Mouse (Mus musculus) layer of hippocampus, adult 6 months (tissue): ENCODE data around the gene Rgs14. TPM values are rescaled to one million over a fixed set of nuclear protein-coding genes. Genes with fewer than 3 reads are reported as not detected.

Source experiments
- long read RNA-seq, 2 experiments: library from polyadenylated mRNA; unstranded; transcript quantifications; one replicate each; pipeline ENCODE4 v2.0.0; 2019 to 2020
- polyA plus RNA-seq: library from polyadenylated mRNA; unstranded; fragments of <200 nt; fragmentation: Nextera tagmentation; gene quantifications from 2 replicates; pipeline ENCODE4 v1.2.3, GENCODE M21; 2021

Gene Rgs14
- 82.4 and 84.1 TPM in 2 replicates for polyA plus RNA-seq
- long read RNA-seq, experiment 1, partial matches to known transcripts, result 22 of 44 reads
- long read RNA-seq, experiment 1, other reads (novel, unspliced or antisense), result 21 of 44 reads
- long read RNA-seq, experiment 2, partial matches to known transcripts, result 14 of 40 reads
- long read RNA-seq, experiment 2, other reads (novel, unspliced or antisense), result 25 of 40 reads

DNA sequence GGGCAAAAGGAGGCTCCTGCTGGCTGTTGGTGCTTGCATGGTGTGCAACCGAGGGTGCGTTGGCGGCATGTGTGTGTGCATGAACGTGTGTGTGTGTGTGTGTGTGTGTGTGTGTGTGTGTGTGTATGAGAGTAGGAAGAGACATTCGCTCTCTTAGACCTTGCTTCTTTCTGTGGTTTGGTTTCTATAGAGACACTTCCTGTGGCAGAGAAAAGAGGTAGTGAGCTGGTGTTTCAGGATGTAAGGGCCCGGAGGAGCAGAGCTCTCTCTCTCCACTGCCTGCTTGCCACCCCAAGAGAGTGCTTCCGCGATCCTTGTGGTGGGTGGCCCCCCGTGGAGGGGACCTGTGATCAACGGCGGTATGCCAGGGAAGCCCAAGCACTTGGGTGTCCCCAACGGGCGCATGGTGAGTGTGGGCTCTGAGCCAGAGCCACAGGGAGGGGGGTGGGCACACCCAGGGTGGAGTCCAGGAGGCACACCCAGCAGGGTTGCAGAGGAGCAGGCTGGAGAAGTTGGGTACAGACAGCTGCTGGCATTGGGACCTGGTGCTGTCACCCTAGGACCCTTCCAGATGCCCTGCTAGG, at the start of gene Rgs14:
Rgs14 (plus strand) TSS at position 202 of the 584 bp plus-strand sequence.

DNA sequence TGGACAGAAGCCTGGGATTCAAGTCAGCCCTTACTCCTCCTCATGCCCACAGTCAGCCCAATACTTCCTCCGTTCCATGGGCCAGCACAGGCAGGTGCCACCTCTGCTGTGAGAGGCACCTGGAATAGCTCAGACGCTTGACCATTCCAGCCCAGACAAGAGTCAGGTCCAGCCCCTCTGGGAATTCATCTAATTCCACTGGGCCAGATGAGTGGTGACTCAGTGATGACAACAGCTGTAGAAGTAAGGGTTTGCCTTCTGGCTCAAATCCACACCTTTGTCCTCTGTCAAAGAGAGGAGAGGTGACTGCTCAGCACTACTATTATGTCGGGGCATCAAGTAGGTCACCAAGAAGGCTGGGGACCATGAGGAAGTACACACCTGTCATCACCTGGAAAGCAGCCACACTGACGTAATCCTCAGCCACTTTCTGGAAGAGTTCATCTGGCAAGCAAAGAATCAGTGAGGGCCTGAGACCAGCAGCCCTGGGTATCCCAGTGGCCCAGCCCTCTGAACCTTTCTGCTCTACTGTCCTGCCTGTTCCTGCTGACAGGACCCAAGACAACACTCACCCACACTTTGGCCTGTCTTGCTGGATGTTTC, 49.5 kb upstream of the Rgs14 start, which contains the start of gene Prelid1:
Prelid1 (plus strand) TSS at position 570 of the 603 bp plus-strand sequence.

GRCm38 (mm10) chr13:55321434-55322129, 48.0 kb upstream of the Rgs14 start, which contains the start of gene Rab24:
Rab24 (minus strand) TSS chr13:55321946.

DNA sequence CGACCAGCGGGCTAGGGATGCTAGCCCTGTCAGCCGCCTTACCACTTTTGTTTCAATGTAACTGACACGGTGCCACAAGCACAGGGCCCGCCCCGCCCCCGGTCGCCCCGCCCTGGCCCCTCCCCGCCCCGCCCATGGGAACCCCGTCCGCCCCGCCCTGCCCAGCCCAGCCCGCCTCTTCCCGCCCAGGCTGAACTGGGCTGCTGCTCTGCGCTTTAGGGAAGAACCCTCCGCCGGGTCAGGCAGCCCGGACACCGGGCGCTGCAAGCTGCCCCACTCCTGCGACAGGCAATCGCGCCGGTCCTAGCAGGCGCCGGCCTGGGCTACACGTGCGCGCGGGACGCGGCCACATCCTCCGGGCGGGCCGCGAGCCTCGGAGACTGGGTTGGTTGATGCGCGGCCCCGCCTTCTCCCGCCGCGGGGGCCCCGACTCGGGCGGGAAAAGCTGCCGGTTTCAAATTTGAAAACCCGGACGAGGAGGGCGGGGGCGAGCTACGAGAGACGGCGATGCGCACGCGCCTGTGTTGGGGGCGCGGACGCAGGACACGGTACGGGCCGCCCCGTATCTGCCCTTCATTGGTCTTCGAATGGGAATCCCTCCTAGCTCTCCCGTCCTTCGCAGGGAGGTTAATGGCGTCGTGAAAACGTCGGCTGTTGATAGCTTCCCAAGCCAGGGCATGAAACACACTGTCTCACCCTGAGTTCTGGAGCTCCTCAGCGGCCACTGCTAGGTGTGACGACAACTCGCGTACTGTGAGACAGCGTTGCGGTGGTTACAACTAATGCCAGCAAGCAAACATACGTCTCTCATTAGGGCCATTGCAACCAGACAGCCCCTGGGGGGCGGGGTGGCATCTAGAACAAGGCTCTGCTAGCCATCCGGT, 39.6 kb upstream of the Rgs14 start, which contains the start of gene Mxd3:
Mxd3 (minus strand) TSS at position 141 of the 884 bp plus-strand sequence.

DNA sequence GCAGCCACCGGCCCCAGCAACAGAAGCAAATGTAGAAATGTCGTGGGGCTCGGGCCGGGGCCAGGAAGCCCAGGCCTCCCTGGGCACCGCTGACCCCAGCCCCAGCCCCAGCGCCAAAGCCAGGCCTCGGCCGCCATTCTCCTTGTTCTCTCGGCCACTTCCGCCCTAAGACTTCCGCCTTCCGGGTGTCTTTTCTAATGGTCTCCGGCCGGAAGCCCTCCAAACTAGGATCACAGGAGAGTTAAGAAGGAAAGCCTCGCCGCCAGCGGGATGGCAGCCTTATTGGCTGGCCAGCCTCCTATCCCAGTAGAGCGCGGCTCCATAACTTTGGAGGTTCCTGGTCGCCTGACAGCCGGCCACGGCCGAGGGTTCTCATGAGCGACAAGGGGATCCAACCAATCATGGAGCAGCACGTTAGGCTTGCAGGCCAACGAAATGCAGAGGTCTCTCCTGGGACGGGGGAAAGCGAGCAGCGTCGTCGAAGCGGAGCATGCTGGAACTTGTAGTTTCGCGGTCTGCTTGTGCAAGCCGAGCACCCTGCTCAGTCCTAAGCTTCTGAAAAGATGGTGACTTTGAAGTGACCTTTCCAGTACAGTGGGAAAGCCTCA, 7.0 kb upstream of the Rgs14 start, which contains the start of gene Lman2:
Lman2 (minus strand) TSS at position 331 of the 608 bp plus-strand sequence.

DNA sequence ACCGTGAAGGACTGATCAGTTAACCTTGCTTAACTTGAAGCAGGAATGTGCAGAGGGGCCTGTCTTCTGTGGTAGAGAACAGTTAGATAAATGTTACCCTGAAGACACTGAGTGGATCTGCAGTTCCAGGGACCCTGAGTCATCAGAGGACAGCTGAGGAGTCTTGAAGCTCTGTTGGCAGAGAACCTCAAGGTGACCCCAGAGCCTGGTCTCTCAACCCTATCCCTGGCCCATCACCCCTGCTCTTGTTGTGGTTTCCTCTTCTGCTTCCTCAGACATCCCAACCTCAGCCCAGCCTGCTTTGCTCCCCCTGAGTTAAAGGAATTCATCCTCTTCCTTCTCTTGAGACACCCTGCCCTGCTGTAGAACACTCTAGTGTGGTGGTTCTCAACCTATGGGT, 28.6 kb downstream of the Rgs14 start, which contains the start of gene Slc34a1:
Slc34a1 (plus strand) TSS at position 100 of the 400 bp plus-strand sequence.

GRCm38 (mm10) chr13:55414743-55415380, 45.3 kb downstream of the Rgs14 start, which contains the start of gene Pfn3:
Pfn3 (minus strand) TSS chr13:55415232.

GRCm38 (mm10) chr13:55426613-55427012, 57.1 kb downstream of the Rgs14 start, which contains the start of gene F12:
F12 (minus strand) TSS chr13:55426793.

Other genes starting within 250 kb of the Rgs14 start
- not detected in 2 replicates for gene Gm17617, start 236.2 kb upstream of the Rgs14 start, polyA plus RNA-seq
- 0.18 TPM in 1 of 2 replicates, not detected in the other for gene Fgfr4, start 217.1 kb upstream of the Rgs14 start, polyA plus RNA-seq
- 23.9 and 24.2 TPM in 2 replicates for gene Nsd1, start 159.9 kb upstream of the Rgs14 start, polyA plus RNA-seq
- 186 and 202 TPM in 2 replicates for gene Prelid1, start 49.2 kb upstream of the Rgs14 start, polyA plus RNA-seq
- 98.9 and 112 TPM in 2 replicates for gene Rab24, start 47.8 kb upstream of the Rgs14 start, polyA plus RNA-seq
- gene Mxd3, start 39.9 kb upstream of the Rgs14 start, polyA plus RNA-seq, result 0.82 and 1.2 TPM in 2 replicates
- 34.0 and 39.1 TPM in 2 replicates for gene Lman2, start 6.9 kb upstream of the Rgs14 start, polyA plus RNA-seq
- not detected in 2 replicates for gene Slc34a1, start 28.5 kb downstream of the Rgs14 start, polyA plus RNA-seq
- gene Pfn3, start 45.5 kb downstream of the Rgs14 start, polyA plus RNA-seq, result 0.60 and 0.63 TPM in 2 replicates
- gene F12, start 57.1 kb downstream of the Rgs14 start, polyA plus RNA-seq, result 0.06 and 0.24 TPM in 2 replicates
- gene Grk6, start 75.3 kb downstream of the Rgs14 start, polyA plus RNA-seq, result 4.7 and 5.0 TPM in 2 replicates
- gene Prr7, start 94.5 kb downstream of the Rgs14 start, polyA plus RNA-seq, result 10.1 and 19.9 TPM in 2 replicates
- 77.0 and 77.4 TPM in 2 replicates for gene Dbn1, start 118.4 kb downstream of the Rgs14 start, polyA plus RNA-seq
- 72.8 and 76.0 TPM in 2 replicates for gene Pdlim7, start 143.9 kb downstream of the Rgs14 start, polyA plus RNA-seq
- gene Dok3, start 159.6 kb downstream of the Rgs14 start, polyA plus RNA-seq, result 0.36 and 0.55 TPM in 2 replicates
- 38.0 and 38.6 TPM in 2 replicates for gene Ddx41, start 166.9 kb downstream of the Rgs14 start, polyA plus RNA-seq
- gene Fam193b, start 201.4 kb downstream of the Rgs14 start, polyA plus RNA-seq, result 2.9 and 3.3 TPM in 2 replicates
- gene Tmed9, start 204.0 kb downstream of the Rgs14 start, polyA plus RNA-seq, result 33.6 and 40.8 TPM in 2 replicates
- 16.6 and 17.8 TPM in 2 replicates for gene B4galt7, start 230.2 kb downstream of the Rgs14 start, polyA plus RNA-seq